Mouse (Mus musculus) embryonic facial prominence, embryonic 13.5 days (tissue): ENCODE measurements around the gene Fgfr2. TPM values are rescaled to one million over a fixed set of nuclear protein-coding genes. Genes with fewer than 3 reads are reported as not detected.

Source experiments
- ATAC-seq: fragments of 200-750 bp; cut with Nextera tagmentation; 2 replicates; pipeline ENCODE4 v1.8.0; 2017; ENCODE audit warnings: low read depth; ENCODE audit not compliant: insufficient number of reproducible peaks, insufficient read depth, low FRiP score, low TSS enrichment
- H3K27ac ChIP-seq: fragments of 300-500 bp; sonication (generic); 2 replicates; pipeline ENCODE4 v1.5.1; 2015; ENCODE audit warnings: moderate library complexity, mild to moderate bottlenecking, inconsistent platforms
- H3K27me3 ChIP-seq: fragments of 300-500 bp; sonication (generic); 2 replicates; pipeline ENCODE4 v1.6.1; 2015; ENCODE audit warnings: mild to moderate bottlenecking, inconsistent platforms
- H3K36me3 ChIP-seq: fragments of 300-500 bp; sonication (generic); 2 replicates; pipeline ENCODE4 v1.6.1; 2015; ENCODE audit warnings: mild to moderate bottlenecking, inconsistent platforms
- H3K4me1 ChIP-seq: fragments of 300-500 bp; sonication (generic); 2 replicates; pipeline ENCODE4 v1.6.1; 2015; ENCODE audit warnings: inconsistent platforms
- H3K4me2 ChIP-seq: fragments of 300-500 bp; sonication (generic); 2 replicates; pipeline ENCODE4 v1.6.1; 2015; ENCODE audit warnings: moderate library complexity, mild to moderate bottlenecking, inconsistent platforms
- H3K4me3 ChIP-seq: fragments of 300-500 bp; sonication (generic); 2 replicates; pipeline ENCODE4 v1.5.1; 2015; ENCODE audit warnings: mild to moderate bottlenecking, inconsistent platforms
- H3K9ac ChIP-seq: fragments of 300-500 bp; sonication (generic); 2 replicates; pipeline ENCODE4 v1.6.1; 2015; ENCODE audit warnings: mild to moderate bottlenecking, inconsistent platforms
- H3K9me3 ChIP-seq: fragments of 300-500 bp; sonication (generic); 2 replicates; pipeline ENCODE4 v1.6.1; 2016; ENCODE audit warnings: inconsistent platforms
- WGBS: fragments of 180-500 bp; shearing (Covaris S2); methylation state at CpG from one replicate; pipeline ENCODE4 v1.1.7; 2015; ENCODE audit warnings: mixed read lengths; 5-methylcytosine and 5-hydroxymethylcytosine counted together
- polyA plus RNA-seq: library from polyadenylated mRNA; unstranded; fragments of >200 nt; fragmentation: Nextera tagmentation; extraction: Ambion mirVana; gene quantifications from 2 replicates; pipeline ENCODE4 v1.2.1, GENCODE M21; 2015

Gene Fgfr2
- polyA plus RNA-seq, 1 experiment from 2014 or later: 174 TPM

DNA sequence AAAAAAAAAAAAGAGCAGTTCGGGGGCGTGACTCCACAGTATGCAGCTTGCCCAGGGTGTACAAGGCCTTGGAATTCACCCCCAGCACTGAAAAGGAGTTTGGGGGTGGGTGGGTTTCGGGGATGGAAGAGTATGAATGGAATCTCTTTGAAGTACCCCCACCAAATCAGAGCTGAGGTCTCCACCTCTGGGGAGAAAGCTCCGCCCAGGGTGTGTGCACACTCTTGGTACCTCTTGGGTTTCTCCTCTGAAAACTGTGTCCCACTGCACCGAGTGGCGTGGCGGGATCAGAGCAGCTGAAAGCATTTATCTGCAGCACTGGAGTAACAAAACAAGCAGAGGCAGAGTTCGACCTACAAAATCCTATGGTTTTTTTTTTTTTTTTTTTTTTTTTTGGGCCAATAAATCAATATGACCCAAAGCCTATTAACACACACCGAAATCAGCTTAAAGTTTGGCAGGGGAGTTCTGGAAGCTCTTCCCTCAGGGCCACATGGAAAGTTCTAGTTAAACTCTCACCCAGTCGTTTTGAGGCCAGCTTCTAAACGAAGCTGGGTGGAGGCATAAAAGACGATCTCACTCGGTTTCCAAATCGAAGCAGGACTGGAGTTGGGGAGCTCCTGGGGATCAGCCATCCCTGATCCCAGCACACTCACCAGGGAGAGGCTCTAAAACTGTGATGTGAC, 2798.3 kb downstream of the Fgfr2 start:
- no peak overlapping the region for H3K4me2 ChIP-seq
- 35% methylated on average over 14 of the region's 14 CpGs for WGBS
- H3K36me3 ChIP-seq: no peaks in the 10 kb centered on the region
- H3K27me3 ChIP-seq: no peaks in the 10 kb centered on the region
- H3K9ac ChIP-seq: 0 out of 2 replicates have a peak overlapping the region, but pooled peaks have one; percentile 16
- ATAC-seq: no peak
- peak overlapping the region; percentile 77 for H3K27ac ChIP-seq
- no peaks in the 10 kb centered on the region for H3K9me3 ChIP-seq
- H3K4me1 ChIP-seq: peaks cover 78% of the 10 kb centered on the region
- H3K4me3 ChIP-seq: no peak overlapping the region

DNA sequence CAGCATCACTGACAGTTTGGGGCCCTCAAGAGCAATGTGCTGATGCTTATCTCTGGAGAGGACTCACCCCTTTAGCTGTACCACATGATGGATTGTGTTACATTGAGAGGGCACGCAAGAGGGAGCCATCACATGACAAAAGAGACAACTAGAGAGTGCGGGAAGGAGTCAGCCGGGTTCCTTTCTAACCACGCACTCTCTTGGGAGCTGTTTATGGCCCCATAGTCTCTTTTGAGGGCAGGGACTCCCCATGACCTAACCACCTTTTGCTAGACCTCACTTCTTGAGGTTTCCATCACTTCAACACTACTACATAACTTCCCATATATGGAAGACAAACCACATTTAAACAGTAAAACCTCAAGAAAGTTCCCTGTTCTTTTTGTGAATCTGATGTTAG, 2799.4 kb downstream of the Fgfr2 start:
- no peaks in the 10 kb centered on the region for H3K36me3 ChIP-seq
- no peak overlapping the region for H3K4me2 ChIP-seq
- no peak overlapping the region for H3K9ac ChIP-seq
- 74% methylated on average over 4 of the region's 4 CpGs for WGBS
- H3K27me3 ChIP-seq: no peaks in the 10 kb centered on the region
- H3K4me3 ChIP-seq: no peak overlapping the region
- ATAC-seq: no peak
- H3K9me3 ChIP-seq: no peaks in the 10 kb centered on the region
- peaks cover 75% of the 10 kb centered on the region for H3K4me1 ChIP-seq
- peak overlapping the region; percentile 77; the same call in 1 of the 2 replicates for H3K27ac ChIP-seq

DNA sequence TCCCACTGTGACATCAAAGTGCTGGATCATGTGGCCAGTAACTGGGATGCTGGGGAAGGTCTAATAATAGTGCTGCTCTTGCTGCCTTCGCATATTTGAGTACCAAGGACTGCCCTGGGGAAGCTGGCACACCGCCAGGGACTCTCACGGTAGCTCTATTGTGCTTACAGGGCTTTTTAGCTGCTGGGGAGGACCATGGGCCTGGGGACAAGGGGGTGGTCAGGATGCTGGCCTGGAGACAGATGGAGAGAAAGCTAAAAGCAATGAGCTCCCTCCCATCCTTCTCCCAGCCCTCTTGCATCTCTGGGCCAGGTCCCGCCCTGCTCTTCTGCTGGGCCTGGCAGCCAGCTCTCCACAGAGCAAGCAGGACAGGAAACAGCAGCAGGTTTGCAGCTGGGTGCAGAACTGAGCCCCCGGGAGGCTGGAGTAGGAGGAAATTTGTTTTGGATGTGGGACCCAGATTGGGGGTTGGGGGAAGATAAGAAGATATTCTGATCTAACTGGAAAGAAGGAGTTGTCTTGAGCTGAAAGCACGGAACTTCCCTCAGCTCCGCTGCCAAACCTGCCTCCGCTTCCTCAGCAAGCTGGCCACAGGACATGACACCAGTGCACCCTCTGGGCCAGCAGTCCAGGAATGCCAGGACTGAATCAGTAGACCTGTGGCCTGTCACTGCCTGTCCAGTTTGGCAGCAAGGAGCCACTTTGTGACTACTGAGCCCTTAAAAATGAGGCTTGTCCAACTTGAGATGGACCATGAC, 2803.2 kb downstream of the Fgfr2 start:
- 0 out of 2 replicates have a peak, but pooled peaks cover 3% of the 10 kb centered on the region for H3K9me3 ChIP-seq
- peaks cover 38% of the 10 kb centered on the region for H3K4me1 ChIP-seq
- WGBS: 37% methylated on average over 8 of the region's 8 CpGs
- H3K4me3 ChIP-seq: no peak overlapping the region
- H3K4me2 ChIP-seq: peak overlapping the region; percentile 18; the same call in 1 of the 2 replicates
- ATAC-seq: 0 out of 2 replicates have a peak, but pooled peaks have one; percentile 45
- H3K27me3 ChIP-seq: no peaks in the 10 kb centered on the region
- peak overlapping the region; percentile 82 for H3K27ac ChIP-seq
- H3K9ac ChIP-seq: peak overlapping the region; percentile 61
- H3K36me3 ChIP-seq: no peaks in the 10 kb centered on the region

DNA sequence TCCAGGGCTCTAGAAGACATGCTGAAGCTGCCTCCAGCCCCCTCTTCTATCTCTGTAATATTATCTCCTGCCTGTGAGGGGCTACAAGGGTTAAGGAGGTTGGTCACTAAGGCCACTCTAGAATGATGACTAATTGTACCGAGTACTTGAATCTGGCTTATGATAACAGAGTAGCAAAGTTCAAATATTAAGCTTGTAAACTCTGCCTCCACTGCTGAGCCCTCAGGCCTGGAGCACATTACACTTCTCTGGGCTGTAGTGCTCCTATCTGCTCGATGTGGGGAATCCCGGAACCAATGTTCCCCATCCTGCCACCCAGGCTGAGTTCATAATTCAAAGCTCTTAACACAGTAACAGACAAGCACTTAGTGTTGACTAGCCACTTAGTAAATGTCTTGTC, 2806.9 kb downstream of the Fgfr2 start:
- ATAC-seq: no peak
- no peaks in the 10 kb centered on the region for H3K36me3 ChIP-seq
- H3K27ac ChIP-seq: no peak overlapping the region
- H3K4me1 ChIP-seq: peaks cover 18% of the 10 kb centered on the region
- no peak overlapping the region for H3K4me2 ChIP-seq
- no peaks in the 10 kb centered on the region for H3K27me3 ChIP-seq
- H3K4me3 ChIP-seq: no peak overlapping the region
- WGBS: 71% methylated on average over 3 of the region's 3 CpGs
- no peak overlapping the region for H3K9ac ChIP-seq
- 0 out of 2 replicates have a peak, but pooled peaks cover 5% of the 10 kb centered on the region for H3K9me3 ChIP-seq

DNA sequence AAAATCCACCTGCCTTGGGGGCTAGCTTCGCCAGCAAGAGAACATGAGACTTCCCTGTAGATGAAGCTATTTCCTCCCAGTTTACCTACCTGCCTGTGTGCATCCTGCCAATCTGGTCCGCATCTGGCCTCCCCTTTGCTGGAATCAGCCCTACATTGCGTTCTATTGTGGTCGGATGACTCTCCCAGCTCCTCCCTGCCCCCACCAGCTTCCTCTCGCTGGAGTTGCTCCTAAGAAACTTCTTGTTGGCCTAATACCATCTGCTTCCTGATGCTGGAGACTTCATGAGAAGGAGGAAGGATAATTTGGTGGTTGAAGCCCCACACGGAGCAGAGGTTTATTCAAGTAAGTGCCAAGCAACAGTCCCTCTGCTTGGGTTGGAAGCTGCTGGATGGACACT, 2807.9 kb downstream of the Fgfr2 start:
- no peak for ATAC-seq
- no peak overlapping the region for H3K9ac ChIP-seq
- H3K4me1 ChIP-seq: peaks cover 7% of the 10 kb centered on the region
- no peak overlapping the region; the same call in 1 of the 2 replicates for H3K27ac ChIP-seq
- H3K27me3 ChIP-seq: no peaks in the 10 kb centered on the region
- 0 out of 2 replicates have a peak, but pooled peaks cover 5% of the 10 kb centered on the region for H3K9me3 ChIP-seq
- H3K4me3 ChIP-seq: no peak overlapping the region
- 75% methylated on average over 6 of the region's 6 CpGs for WGBS
- H3K36me3 ChIP-seq: no peaks in the 10 kb centered on the region
- H3K4me2 ChIP-seq: no peak overlapping the region

DNA sequence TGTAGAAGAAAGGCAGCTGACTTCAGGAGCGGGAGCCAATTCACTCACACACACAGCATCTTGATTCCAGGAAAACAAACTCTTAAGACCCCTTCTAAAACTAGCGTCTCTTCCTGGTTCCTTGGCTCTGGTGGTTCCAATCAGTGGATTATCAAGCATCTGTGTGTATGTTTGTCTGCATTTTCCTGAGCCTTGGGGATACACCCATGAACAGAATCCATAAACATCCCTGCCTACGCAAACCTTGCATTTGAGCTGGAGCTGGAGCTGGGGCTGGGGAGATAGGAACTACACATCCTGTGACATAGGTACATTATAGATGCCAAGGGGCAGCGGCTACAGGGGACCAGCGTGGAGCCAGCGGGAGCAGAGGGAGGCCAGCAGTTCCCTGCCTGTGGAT, 2808.5 kb downstream of the Fgfr2 start:
- Histone ChIP-seq H3K4me2 (no peak overlapping the region), H3K36me3 (no peaks in the 10 kb centered on the region), H3K4me1 (peaks cover 2% of the 10 kb centered on the region), H3K9me3 (0 out of 2 replicates have a peak, but pooled peaks cover 5% of the 10 kb centered on the region), H3K4me3 (no peak overlapping the region), H3K9ac (no peak overlapping the region), H3K27ac (no peak overlapping the region; the same call in 1 of the 2 replicates), H3K27me3 (no peaks in the 10 kb centered on the region)
- no peak for ATAC-seq
- WGBS: 87% methylated on average over 6 of the region's 6 CpGs

DNA sequence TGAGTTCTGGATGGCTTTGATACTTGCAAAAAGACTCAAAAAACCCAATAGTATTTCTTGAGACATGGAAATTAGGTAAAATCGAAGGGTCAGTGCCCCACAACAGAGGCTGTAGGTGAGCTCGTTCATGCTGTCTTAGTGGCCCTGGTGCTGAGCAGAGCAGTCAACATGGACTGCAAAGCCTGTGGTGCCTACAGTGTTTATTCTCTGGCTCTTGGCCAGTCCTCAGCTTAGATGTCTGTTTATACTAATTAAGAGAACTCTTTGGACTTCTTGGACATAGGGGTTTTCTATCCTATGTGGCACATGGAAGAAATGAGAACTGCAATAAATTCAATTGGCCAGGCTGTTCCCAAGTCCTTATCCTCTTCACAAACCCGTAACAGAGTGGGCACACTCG, 2811.8 kb downstream of the Fgfr2 start:
- no peak overlapping the region for H3K27ac ChIP-seq
- no peaks in the 10 kb centered on the region; the same call in 1 of the 2 replicates for H3K4me1 ChIP-seq
- WGBS: 85% methylated on average over 4 of the region's 4 CpGs
- no peak for ATAC-seq
- H3K9ac ChIP-seq: no peak overlapping the region
- H3K36me3 ChIP-seq: no peaks in the 10 kb centered on the region
- H3K27me3 ChIP-seq: no peaks in the 10 kb centered on the region
- no peak overlapping the region for H3K4me2 ChIP-seq
- 0 out of 2 replicates have a peak, but pooled peaks cover 5% of the 10 kb centered on the region for H3K9me3 ChIP-seq
- no peak overlapping the region for H3K4me3 ChIP-seq

DNA sequence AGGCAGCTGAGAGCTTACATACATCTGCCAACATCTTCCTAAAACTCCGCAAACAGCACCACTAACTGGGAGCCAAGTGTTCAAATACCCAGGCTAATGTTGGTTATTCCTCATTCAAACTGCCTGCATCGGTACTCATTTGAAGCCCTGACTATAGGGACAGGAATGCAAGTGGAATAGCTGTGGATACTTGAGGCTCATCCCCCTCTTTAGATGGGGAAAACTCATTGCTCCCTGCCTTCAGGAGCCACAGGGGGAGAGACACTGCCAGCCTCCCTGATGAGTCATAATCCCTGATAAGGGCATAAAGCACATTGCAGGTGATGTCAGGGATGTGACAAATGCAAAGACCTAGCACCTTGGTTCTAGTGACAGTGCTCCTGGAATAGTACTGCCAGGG, 2814.0 kb downstream of the Fgfr2 start:
- 68% methylated on average over 2 of the region's 2 CpGs for WGBS
- Histone ChIP-seq H3K4me3 (no peak overlapping the region), H3K27ac (no peak overlapping the region), H3K36me3 (no peaks in the 10 kb centered on the region), H3K27me3 (no peaks in the 10 kb centered on the region), H3K4me1 (no peaks in the 10 kb centered on the region; the same call in 1 of the 2 replicates), H3K9me3 (no peaks in the 10 kb centered on the region), H3K9ac (no peak overlapping the region), H3K4me2 (no peak overlapping the region)
- no peak for ATAC-seq

DNA sequence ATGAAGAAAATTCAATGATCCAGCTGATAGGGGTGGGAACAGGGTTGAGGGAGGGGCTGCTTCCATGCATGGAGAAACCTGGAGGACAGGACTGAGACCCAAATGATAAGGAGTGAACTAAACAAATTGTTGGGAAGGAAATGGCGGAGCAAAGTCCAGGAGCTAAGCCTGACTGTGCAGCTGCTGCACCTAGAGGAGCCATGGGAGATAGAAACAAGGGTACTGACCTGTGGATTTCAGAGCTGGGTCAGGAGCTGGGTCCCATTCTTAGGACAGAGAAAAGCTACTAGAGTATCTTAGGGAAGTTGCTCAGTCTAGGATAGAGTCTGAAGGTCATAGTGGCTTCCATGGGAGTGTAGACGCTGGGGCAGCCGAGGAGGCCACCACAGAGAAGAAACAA, 2816.1 kb downstream of the Fgfr2 start:
- Histone ChIP-seq H3K4me1 (peaks cover 8% of the 10 kb centered on the region), H3K9ac (no peak overlapping the region), H3K9me3 (no peaks in the 10 kb centered on the region), H3K4me3 (no peak overlapping the region), H3K27me3 (no peaks in the 10 kb centered on the region), H3K4me2 (no peak overlapping the region), H3K27ac (no peak overlapping the region), H3K36me3 (no peaks in the 10 kb centered on the region)
- 92% methylated on average over 3 of the region's 3 CpGs for WGBS
- no peak for ATAC-seq

DNA sequence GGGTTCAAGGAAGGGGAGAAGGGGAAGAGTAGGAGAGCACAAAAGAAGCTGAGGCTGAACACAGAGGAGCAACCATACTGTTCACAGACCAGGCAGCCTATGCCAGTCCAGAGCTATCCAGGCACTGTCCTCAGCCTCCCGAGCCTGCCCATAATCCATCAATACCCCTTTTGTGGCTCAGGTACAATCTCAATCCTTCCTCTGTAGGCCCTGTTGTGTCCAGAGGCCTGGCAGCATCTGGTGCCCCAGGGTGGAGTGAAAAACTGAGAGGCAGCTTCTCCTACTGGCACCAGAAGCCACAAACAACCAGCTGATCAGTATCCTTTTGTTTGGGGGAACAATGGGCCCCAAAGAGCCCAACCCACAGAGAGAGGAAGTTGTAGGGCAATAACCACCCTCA, 2818.5 kb downstream of the Fgfr2 start:
- 68% methylated on average over 1 of the region's 1 CpGs for WGBS
- Histone ChIP-seq H3K27me3 (no peaks in the 10 kb centered on the region), H3K4me3 (no peak overlapping the region), H3K4me2 (no peak overlapping the region), H3K4me1 (peaks cover 9% of the 10 kb centered on the region), H3K9me3 (no peaks in the 10 kb centered on the region), H3K27ac (no peak overlapping the region), H3K9ac (no peak overlapping the region), H3K36me3 (no peaks in the 10 kb centered on the region)
- ATAC-seq: no peak

DNA sequence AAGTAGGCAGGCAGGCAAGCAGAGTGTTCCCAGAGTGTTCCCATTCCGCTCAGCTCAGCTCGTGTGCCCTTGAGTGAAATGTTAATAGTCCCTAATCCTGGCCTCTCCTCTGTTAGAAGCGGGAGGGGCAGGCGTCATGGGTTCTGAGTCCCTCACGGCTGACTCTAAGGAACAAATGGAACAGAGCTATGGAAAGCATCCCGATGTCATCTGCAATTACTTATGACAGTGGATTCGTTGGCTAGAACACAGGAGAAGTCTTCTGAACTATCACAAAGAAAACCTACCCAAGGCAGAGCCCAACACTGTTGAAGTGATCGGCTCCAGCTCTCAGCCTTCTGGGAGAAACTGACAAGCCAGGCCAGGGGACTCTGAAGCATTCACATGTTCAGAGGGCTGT, 2819.7 kb downstream of the Fgfr2 start:
- Histone ChIP-seq H3K9ac (no peak overlapping the region), H3K4me3 (no peak overlapping the region), H3K9me3 (no peaks in the 10 kb centered on the region), H3K4me2 (no peak overlapping the region), H3K36me3 (no peaks in the 10 kb centered on the region), H3K4me1 (peaks cover 21% of the 10 kb centered on the region), H3K27me3 (no peaks in the 10 kb centered on the region), H3K27ac (peak overlapping the region; percentile 60)
- WGBS: 33% methylated on average over 8 of the region's 8 CpGs
- no peak for ATAC-seq

DNA sequence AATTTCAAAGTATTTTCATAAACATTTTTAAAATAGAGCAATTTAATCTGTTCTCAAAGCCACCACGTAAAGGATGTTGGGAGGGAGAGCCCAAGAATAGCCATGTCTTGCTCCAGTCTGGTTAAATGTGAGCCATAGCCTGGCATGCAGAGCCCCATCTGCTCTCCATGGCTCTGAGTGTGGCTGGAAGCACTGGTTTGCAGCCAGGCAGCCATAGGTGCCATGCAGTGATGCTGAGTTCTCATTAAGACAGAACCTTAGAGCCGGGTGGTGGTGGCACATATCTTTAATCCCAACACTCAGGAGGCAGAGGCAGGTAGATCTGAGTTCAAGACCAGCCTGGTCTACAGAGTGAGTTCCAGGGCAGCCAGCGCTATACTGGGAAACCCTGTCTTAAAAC, 2822.5 kb downstream of the Fgfr2 start:
- Histone ChIP-seq H3K4me1 (peaks cover 21% of the 10 kb centered on the region), H3K27ac (no peak overlapping the region), H3K36me3 (no peaks in the 10 kb centered on the region), H3K27me3 (no peaks in the 10 kb centered on the region), H3K4me2 (no peak overlapping the region), H3K9me3 (no peaks in the 10 kb centered on the region), H3K9ac (no peak overlapping the region), H3K4me3 (no peak overlapping the region)
- ATAC-seq: no peak
- WGBS: 85% methylated on average over 3 of the region's 3 CpGs
